Mouse (Mus musculus) midbrain, embryonic 10.5 days (tissue): ENCODE data around the gene Zbtb17. TPM values are rescaled to one million over a fixed set of nuclear protein-coding genes. Genes with fewer than 3 reads are reported as not detected.

ENCODE experiments used
- polyA plus RNA-seq: library from polyadenylated mRNA; unstranded; fragments of >200 nt; fragmentation: Nextera tagmentation; extraction: Ambion mirVana; gene quantifications from 2 replicates; pipeline ENCODE4 v1.2.1, GENCODE M21; 2016

The Zbtb17 gene
- polyA plus RNA-seq, 1 experiment from 2014 or later = 55.1 TPM

Other genes with a start within 250 kb of the Zbtb17 start
- 7.4 and 7.5 TPM in 2 replicates for gene Rsg1, start 230.7 kb upstream of the Zbtb17 start, polyA plus RNA-seq
- gene Arhgef19, start 205.2 kb upstream of the Zbtb17 start, polyA plus RNA-seq = 0.64 and 1.4 TPM in 2 replicates
- gene Epha2, start 143.4 kb upstream of the Zbtb17 start, polyA plus RNA-seq = 3.6 and 3.7 TPM in 2 replicates
- gene Fam131c, start 76.4 kb upstream of the Zbtb17 start, polyA plus RNA-seq = 0.70 and 1.2 TPM in 2 replicates
- not detected in 2 replicates for gene Clcnka, start 45.9 kb upstream of the Zbtb17 start, polyA plus RNA-seq
- not detected in 2 replicates for gene Clcnkb, start 28.6 kb upstream of the Zbtb17 start, polyA plus RNA-seq
- gene Hspb7, start 23.9 kb upstream of the Zbtb17 start, polyA plus RNA-seq = not detected in 2 replicates
- gene Srarp, start 8.5 kb upstream of the Zbtb17 start, polyA plus RNA-seq = not detected in 2 replicates
- gene Spen, start 93.9 kb downstream of the Zbtb17 start, polyA plus RNA-seq = 12.3 and 14.8 TPM in 2 replicates
- gene Fblim1, start 161.4 kb downstream of the Zbtb17 start, polyA plus RNA-seq = 24.5 and 27.5 TPM in 2 replicates
- gene Tmem82, start 174.0 kb downstream of the Zbtb17 start, polyA plus RNA-seq = 0.98 and 1.3 TPM in 2 replicates
- 0.05 TPM in 1 of 2 replicates, not detected in the other for gene Slc25a34, start 179.2 kb downstream of the Zbtb17 start, polyA plus RNA-seq
- 2.9 and 4.2 TPM in 2 replicates for gene Plekhm2, start 220.2 kb downstream of the Zbtb17 start, polyA plus RNA-seq
- 2.2 and 2.4 TPM in 2 replicates for gene Rsc1a1, start 240.9 kb downstream of the Zbtb17 start, polyA plus RNA-seq